Mouse (Mus musculus) forebrain, embryonic 14.5 days (tissue): ENCODE data around the gene Tmem18. TPM values are rescaled to one million over a fixed set of nuclear protein-coding genes. Genes with fewer than 3 reads are reported as not detected.

Experiments
- ATAC-seq: fragments of 200-750 bp; cut with Nextera tagmentation; 2 replicates; pipeline ENCODE4 v1.8.0; 2017; ENCODE audit warnings: mild to moderate bottlenecking, moderate library complexity
- DNase-seq: peaks from one replicate; pipeline ENCODE4 v3.0.0-alpha.2; 2015; ENCODE audit warnings: low spot score
- H3K27ac ChIP-seq: fragments of 300-500 bp; sonication (generic); 2 replicates; pipeline ENCODE4 v1.5.1; 2014; ENCODE audit warnings: low read depth, mild to moderate bottlenecking, control low read depth, low read length, moderate library complexity
- H3K27me3 ChIP-seq: fragments of 300-500 bp; sonication (generic); replicated peaks from 2 replicates; pipeline ENCODE4 v1.6.1; 2014; ENCODE audit warnings: low read length, control low read depth, mixed read lengths; ENCODE audit not compliant: control insufficient read depth, insufficient read depth
- H3K36me3 ChIP-seq: fragments of 300-500 bp; sonication (generic); 2 replicates; pipeline ENCODE4 v1.6.1; 2014; ENCODE audit warnings: low read length, control low read depth; ENCODE audit not compliant: control insufficient read depth, insufficient read depth
- H3K4me1 ChIP-seq: fragments of 300-500 bp; sonication (generic); 2 replicates; pipeline ENCODE4 v1.6.1; 2014; ENCODE audit warnings: antibody characterized with exemption, low read length, control low read depth; ENCODE audit not compliant: control insufficient read depth, insufficient read depth
- H3K4me2 ChIP-seq: fragments of 300-500 bp; sonication (generic); 2 replicates; pipeline ENCODE4 v1.6.1; 2014; ENCODE audit warnings: mild to moderate bottlenecking, control low read depth, low read length
- H3K4me3 ChIP-seq: fragments of 300-500 bp; sonication (generic); 2 replicates; pipeline ENCODE4 v1.5.1; 2014; ENCODE audit warnings: low read depth, low read length, control low read depth
- H3K9ac ChIP-seq: fragments of 300-500 bp; sonication (generic); 2 replicates; pipeline ENCODE4 v1.6.1; 2014; ENCODE audit warnings: mild to moderate bottlenecking, low read length, control low read depth, moderate library complexity
- H3K9me3 ChIP-seq: fragments of 300-500 bp; sonication (generic); replicated peaks from 2 replicates; pipeline ENCODE4 v1.6.1; 2016; ENCODE audit warnings: low read length, control low read depth, mixed read lengths; ENCODE audit not compliant: control insufficient read depth
- WGBS: fragments of 180-500 bp; shearing (Covaris S2); extraction: QIAGEN DNeasy Blood & Tissue Kit; methylation state at CpG from one replicate; pipeline ENCODE4 v1.1.7; 2014; 5-methylcytosine and 5-hydroxymethylcytosine counted together
- polyA plus RNA-seq: library from polyadenylated mRNA; unstranded; fragments of >200 nt; fragmentation: Nextera tagmentation; extraction: Ambion mirVana; gene quantifications from 2 replicates; pipeline ENCODE4 v1.2.1, GENCODE M21; 2014

Gene Tmem18
- 23.8 and 26.2 TPM in 2 replicates for polyA plus RNA-seq

DNA sequence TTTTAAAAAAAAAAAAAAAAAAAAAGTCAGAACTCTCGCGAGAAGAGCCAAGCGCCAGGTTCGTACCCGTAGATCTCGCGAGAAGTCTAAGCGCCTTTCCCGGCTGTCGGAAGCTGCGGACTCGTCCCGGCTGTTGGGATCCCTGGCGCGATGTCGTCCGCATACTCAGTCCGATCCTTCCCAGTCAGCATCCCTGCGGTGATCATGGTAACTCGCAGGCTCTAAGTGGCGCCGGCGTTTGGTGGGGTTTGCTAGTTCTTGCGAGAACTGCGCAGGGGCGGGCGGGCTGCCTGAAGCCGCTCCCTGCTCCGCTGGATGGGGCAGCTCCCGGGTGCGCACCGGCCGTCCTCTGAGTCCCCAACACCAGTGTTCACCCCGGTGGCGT is at the start of gene Tmem18:
Gene Tmem18, plus strand, starts transcription at position 71 of the 385 bp plus-strand sequence.
- WGBS, result under 1% methylated on average over 35 of the region's 35 CpGs
- H3K4me1 ChIP-seq, result peaks cover 6% of the 10 kb centered on the region; the same call in 1 of the 2 replicates
- H3K27me3 ChIP-seq, result no peaks in the 10 kb centered on the region
- peak within 1 kb of the TSS; percentile 90 for H3K4me2 ChIP-seq
- ATAC-seq (peak; percentile 98), DNase-seq (peak; percentile 95)
- peaks cover 17% of the 10 kb centered on the region for H3K36me3 ChIP-seq
- H3K9ac ChIP-seq, result peak within 1 kb of the TSS; percentile 86
- H3K9me3 ChIP-seq, result no peaks in the 10 kb centered on the region
- peak within 1 kb of the TSS; percentile 65 for H3K4me3 ChIP-seq
- peak within 1 kb of the TSS; percentile 86 for H3K27ac ChIP-seq

DNA sequence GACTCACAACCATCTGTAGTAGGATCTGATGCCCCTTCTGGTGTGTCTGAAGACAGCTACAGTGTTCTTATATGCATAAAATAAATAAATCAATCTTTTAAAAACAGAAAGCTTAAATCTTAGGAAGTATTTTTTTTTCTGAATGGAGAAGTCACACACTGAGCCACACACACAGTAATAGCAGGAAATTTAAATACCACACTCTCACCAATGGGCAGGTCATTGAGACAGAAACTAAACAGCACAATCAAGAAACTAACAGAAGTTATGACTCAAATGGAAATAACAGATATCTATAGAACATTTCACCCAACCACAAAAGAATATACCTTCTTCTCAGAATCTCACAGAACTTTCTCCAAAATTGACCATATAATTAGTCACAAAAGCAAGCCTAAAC is 26.9 kb upstream of the Tmem18 start:
- ATAC-seq, result no peak
- Histone ChIP-seq H3K9ac (no peak overlapping the region), H3K27ac (no peak overlapping the region), H3K4me1 (0 out of 2 replicates have a peak, but pooled peaks cover 6% of the 10 kb centered on the region), H3K9me3 (no peaks in the 10 kb centered on the region), H3K36me3 (no peaks in the 10 kb centered on the region), H3K4me3 (no peak overlapping the region), H3K4me2 (no peak overlapping the region), H3K27me3 (no peaks in the 10 kb centered on the region)
- DNase-seq, result no peak

DNA sequence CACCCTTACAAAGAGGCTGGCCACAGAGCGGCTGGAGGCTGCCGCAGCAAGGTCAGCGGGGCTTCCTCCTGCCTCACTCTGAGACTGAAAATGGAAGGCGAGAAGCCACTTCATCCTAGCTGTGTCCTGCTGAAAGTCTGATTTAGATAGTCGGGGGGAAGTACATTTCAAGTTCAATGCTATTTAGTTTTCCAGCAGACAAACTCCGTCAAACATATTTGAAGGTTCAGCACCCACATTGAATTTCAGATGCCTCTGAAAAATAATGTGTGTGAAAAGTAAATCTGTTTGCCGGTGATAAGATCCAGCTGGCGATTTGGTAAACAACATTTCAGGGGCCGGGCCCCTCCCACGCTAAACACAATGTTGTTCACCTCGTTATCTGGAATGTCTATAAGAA is 22.8 kb upstream of the Tmem18 start:
- Histone ChIP-seq H3K36me3 (no peaks in the 10 kb centered on the region), H3K4me3 (no peak overlapping the region), H3K27ac (no peak overlapping the region), H3K9ac (no peak overlapping the region), H3K9me3 (no peaks in the 10 kb centered on the region), H3K4me1 (0 out of 2 replicates have a peak, but pooled peaks cover 6% of the 10 kb centered on the region), H3K4me2 (0 out of 2 replicates have a peak overlapping the region, but pooled peaks have one; percentile 16), H3K27me3 (no peaks in the 10 kb centered on the region)
- 12% methylated on average over 11 of the region's 11 CpGs for WGBS
- ATAC-seq (no peak), DNase-seq (peak; percentile 10)

DNA sequence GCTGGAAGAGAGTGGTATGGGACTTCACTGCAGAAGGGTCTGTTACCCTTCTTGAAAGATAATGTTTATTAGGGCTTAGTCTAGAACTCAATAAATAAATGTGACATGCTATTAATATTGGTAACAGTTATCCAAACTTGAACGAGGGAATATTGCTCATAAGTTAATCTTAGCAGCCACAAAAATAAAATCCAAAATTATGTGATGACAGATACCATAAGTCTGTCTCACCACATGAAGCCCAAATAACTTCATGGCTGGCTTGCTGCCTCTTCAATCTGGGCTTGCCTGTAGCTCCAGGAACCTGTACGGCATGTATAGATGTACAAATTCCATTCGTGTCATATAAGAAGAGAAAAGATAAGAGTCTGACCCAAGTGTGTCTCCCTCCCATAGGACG is 12.2 kb upstream of the Tmem18 start:
- 93% methylated on average over 4 of the region's 4 CpGs for WGBS
- Histone ChIP-seq H3K9me3 (no peaks in the 10 kb centered on the region), H3K9ac (no peak overlapping the region), H3K4me1 (no peaks in the 10 kb centered on the region), H3K27me3 (no peaks in the 10 kb centered on the region), H3K4me2 (no peak overlapping the region), H3K27ac (no peak overlapping the region), H3K36me3 (no peaks in the 10 kb centered on the region), H3K4me3 (no peak overlapping the region)
- no peak for DNase-seq
- ATAC-seq, result no peak

DNA sequence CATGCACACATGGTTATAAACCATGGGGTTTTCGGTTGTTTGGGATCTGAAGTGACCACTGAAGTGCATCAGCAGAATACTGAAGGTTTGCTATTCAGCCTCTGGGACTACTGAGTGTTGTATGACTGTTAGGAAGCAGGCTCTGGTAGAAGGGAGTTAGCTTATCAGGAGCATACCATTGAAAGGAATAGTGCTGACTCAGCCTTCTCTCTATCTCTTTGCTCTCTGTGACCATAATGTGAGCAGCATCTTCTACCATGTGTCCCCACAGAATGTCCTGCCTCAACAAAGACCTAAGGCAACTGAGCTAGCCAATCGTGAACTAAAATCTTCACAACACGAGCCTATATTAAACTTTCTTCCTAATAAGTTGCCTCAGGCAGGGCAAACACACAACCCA is 8.3 kb upstream of the Tmem18 start:
- Histone ChIP-seq H3K4me2 (no peak overlapping the region), H3K36me3 (no peaks in the 10 kb centered on the region), H3K27me3 (no peaks in the 10 kb centered on the region), H3K9ac (no peak overlapping the region), H3K9me3 (no peaks in the 10 kb centered on the region), H3K4me3 (no peak overlapping the region), H3K4me1 (no peaks in the 10 kb centered on the region), H3K27ac (no peak overlapping the region)
- WGBS, result 85% methylated on average over 3 of the region's 3 CpGs
- no peak for DNase-seq
- no peak for ATAC-seq

DNA sequence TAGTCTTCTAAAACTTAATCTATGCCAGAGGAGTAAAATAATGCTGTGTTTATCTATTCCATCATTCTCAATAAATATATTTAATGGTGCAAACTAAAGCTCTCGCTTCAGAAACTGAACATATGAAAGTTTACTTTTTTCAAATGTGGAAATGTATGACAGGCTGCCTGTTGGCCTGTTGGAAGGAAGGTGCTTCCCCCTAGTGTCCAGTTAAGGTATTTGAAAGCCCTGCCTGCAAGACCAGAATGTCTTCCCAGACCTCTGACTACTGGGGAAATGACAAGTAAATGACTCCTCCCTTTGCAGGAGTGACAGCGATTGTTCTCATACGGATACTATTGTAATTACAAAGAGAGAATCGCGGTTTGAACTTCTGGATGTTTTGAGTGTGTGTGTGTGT is 6.2 kb upstream of the Tmem18 start:
- Histone ChIP-seq H3K27me3 (no peaks in the 10 kb centered on the region), H3K4me2 (no peak overlapping the region), H3K4me3 (no peak overlapping the region), H3K27ac (no peak overlapping the region), H3K36me3 (no peaks in the 10 kb centered on the region), H3K9ac (no peak overlapping the region), H3K9me3 (no peaks in the 10 kb centered on the region), H3K4me1 (no peaks in the 10 kb centered on the region)
- peak; percentile 83; the same call in 1 of the 2 replicates for ATAC-seq
- peak; percentile 84 for DNase-seq
- 19% methylated on average over 5 of the region's 5 CpGs for WGBS

DNA sequence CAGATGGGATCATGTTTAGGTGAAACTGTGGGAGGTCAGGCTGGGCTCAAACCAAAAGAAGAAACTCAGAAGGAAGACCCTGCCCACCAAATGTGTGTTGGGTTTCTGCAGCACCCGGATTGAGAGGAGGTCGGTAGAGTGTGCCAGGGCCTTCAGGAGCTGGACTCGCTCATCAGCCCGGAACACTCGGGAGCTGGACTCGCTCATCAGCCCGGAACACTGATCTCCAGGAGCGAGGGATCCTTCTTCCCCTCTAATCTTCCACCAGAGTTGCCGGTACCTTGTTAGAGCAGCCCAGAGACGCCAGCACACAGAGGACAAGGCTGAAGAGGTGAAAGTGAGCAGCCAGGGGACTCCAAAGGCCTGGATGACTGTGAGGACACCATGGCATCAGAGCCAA is 2.9 kb upstream of the Tmem18 start:
- Histone ChIP-seq H3K27ac (no peak overlapping the region), H3K36me3 (no peaks in the 10 kb centered on the region), H3K4me1 (peaks cover 6% of the 10 kb centered on the region; the same call in 1 of the 2 replicates), H3K9me3 (no peaks in the 10 kb centered on the region), H3K27me3 (no peaks in the 10 kb centered on the region), H3K4me3 (no peak overlapping the region), H3K9ac (no peak overlapping the region), H3K4me2 (no peak overlapping the region)
- WGBS, result 88% methylated on average over 10 of the region's 10 CpGs
- no peak for ATAC-seq
- DNase-seq, result no peak

DNA sequence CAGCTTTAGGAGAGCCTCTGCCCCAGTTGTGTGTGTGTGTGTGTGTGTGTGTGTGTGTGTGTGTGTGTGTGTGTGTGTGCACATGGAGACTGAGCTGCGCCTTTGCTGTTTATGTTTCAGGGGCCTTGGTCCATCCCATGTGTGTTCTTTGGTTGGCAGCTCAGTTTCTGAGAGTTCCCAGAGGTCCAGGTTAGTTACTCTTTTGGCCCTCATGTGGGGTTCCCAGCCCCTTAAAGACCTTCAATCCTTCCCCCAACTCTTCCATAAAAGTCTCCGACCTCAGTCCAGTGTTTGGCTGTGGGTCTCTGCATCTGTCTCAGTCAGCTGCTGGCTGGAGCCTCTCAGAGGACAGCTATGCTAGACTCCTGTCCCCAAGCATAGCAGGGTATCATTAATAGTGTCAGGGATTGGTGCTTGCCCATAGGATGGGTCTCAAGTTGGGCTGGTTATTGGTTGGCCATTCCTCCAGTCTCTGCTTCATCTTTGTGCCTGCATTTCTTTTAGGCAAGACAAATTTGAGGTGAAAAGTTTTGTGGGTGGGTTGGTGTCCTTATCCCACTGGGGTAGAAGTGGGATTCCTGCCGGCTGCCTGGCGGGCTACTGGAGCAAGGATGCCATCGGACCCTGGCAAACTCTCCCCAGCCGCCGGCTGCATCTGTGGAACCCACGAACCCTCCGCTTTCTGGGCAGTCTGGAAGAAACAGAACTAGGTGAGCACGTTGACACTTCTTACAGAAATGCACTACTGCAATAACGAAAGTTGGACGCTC is 455 bp upstream of the Tmem18 start:
- peak; percentile 47 for ATAC-seq
- WGBS, result 12% methylated on average over 12 of the region's 12 CpGs

DNA sequence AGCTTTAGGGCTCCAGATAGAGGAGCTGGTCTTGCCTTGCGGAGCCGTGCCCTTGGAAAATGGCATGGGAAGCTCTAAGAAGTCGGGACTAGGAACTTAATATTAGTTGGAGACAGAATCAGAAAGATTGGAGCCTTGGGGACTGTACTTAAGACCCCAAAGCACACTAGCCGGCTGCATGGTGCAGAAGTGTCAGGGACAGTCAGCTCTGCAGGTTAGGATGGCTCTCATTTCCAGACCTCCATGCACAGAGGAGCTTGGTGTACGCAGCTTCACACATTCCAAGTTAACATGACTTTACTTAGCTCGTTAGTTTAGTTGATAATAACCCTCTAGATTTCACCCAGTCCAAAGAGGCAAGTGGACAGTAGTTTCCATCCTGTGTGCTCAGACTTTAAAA is 637 bp downstream of the Tmem18 start:
- Histone ChIP-seq H3K36me3 (peaks cover 19% of the 10 kb centered on the region), H3K4me2 (peak overlapping the region; percentile 90), H3K9me3 (no peaks in the 10 kb centered on the region), H3K4me1 (peaks cover 6% of the 10 kb centered on the region; the same call in 1 of the 2 replicates), H3K9ac (peak overlapping the region; percentile 86), H3K4me3 (peak overlapping the region; percentile 65), H3K27ac (peak overlapping the region; percentile 86; the same call in 1 of the 2 replicates), H3K27me3 (no peaks in the 10 kb centered on the region)
- DNase-seq, result no peak
- 6% methylated on average over 6 of the region's 6 CpGs for WGBS
- ATAC-seq, result peak; percentile 31

More for the DNA sequence above, 455 bp upstream of the Tmem18 start:
- Histone ChIP-seq H3K4me3 (peak overlapping the region; percentile 65), H3K9me3 (no peaks in the 10 kb centered on the region), H3K27ac (no peak overlapping the region), H3K9ac (peak overlapping the region; percentile 86), H3K4me2 (peak overlapping the region; percentile 90), H3K27me3 (no peaks in the 10 kb centered on the region), H3K4me1 (peaks cover 6% of the 10 kb centered on the region; the same call in 1 of the 2 replicates), H3K36me3 (peaks cover 11% of the 10 kb centered on the region)
- DNase-seq, result no peak
